Mouse (Mus musculus): ENCODE data around the gene Zfp526.

DNA sequence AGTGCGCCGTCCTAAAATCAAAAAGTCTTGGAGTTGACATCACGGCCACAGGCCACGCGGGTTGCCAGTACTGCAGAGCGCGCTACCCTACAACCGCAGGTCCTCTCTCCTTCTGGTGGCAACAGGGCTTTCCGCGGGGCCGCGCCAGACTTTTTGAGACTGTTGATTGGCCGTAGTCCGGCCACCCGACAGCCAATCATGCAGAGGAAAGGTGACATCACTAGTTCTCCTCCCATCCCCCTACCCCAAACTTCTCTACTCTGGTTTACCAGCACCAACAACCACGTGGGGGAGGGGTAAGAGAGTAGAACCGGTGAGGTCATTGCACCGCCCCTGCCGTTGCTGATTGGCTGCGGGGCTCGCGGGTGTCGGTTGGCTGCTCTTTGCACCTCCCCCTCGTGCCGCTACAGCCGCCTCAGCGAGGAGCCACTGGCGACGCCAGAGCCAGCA lies 46.1 kb downstream of the Zfp526 start, which contains the start of gene Cic:
- peak; percentile 33 for TF ChIP-seq CTCF (IDR thresholded peaks at IDR 0.05)
- TF ChIP-seq POLR2A (IDR thresholded peaks at IDR 0.05; ENCODE audit: insufficient read depth, low read depth, low read length): peak; percentile 64

All from heart, adult 2 months (tissue).